Mouse (Mus musculus) limb, embryonic 12.5 days (tissue): Measurements from ENCODE around the gene Gm49380. TPM values are rescaled to one million over a fixed set of nuclear protein-coding genes. Genes with fewer than 3 reads are reported as not detected.

Source experiments
- ATAC-seq: fragments of 200-750 bp; cut with Nextera tagmentation; 2 replicates; pipeline ENCODE4 v1.8.0; 2017; ENCODE audit warnings: low read depth, moderate TSS enrichment; ENCODE audit not compliant: insufficient number of reproducible peaks, insufficient read depth, low FRiP score, low TSS enrichment
- H3K27ac ChIP-seq: fragments of 300-500 bp; sonication (generic); 2 replicates; pipeline ENCODE4 v1.5.1; 2016; ENCODE audit warnings: mild to moderate bottlenecking, moderate library complexity
- H3K27me3 ChIP-seq: fragments of 300-500 bp; sonication (generic); 2 replicates; pipeline ENCODE4 v1.6.1; 2016; ENCODE audit warnings: mild to moderate bottlenecking, moderate library complexity
- H3K36me3 ChIP-seq: fragments of 300-500 bp; sonication (generic); 2 replicates; pipeline ENCODE4 v1.6.1; 2016; ENCODE audit warnings: mild to moderate bottlenecking, moderate library complexity
- H3K4me1 ChIP-seq: fragments of 300-500 bp; sonication (generic); replicated peaks from 2 replicates; pipeline ENCODE4 v1.6.1; 2016
- H3K4me2 ChIP-seq: fragments of 300-500 bp; sonication (generic); 2 replicates; pipeline ENCODE4 v1.6.1; 2016; ENCODE audit warnings: mild to moderate bottlenecking, moderate library complexity
- H3K4me3 ChIP-seq: fragments of 300-500 bp; sonication (generic); replicated peaks from 2 replicates; pipeline ENCODE4 v1.5.1; 2016; ENCODE audit warnings: mild to moderate bottlenecking
- H3K9ac ChIP-seq: fragments of 300-500 bp; sonication (generic); replicated peaks from 2 replicates; pipeline ENCODE4 v1.6.1; 2016; ENCODE audit warnings: mild to moderate bottlenecking, moderate library complexity
- H3K9me3 ChIP-seq: fragments of 300-500 bp; sonication (generic); 2 replicates; pipeline ENCODE4 v1.6.1; 2016; ENCODE audit warnings: mild to moderate bottlenecking, moderate library complexity
- WGBS: fragments of 180-500 bp; shearing (Covaris S2); methylation state at CpG from one replicate; pipeline ENCODE4 v1.1.7; 2016; 5-methylcytosine and 5-hydroxymethylcytosine counted together
- polyA plus RNA-seq: library from polyadenylated mRNA; unstranded; fragments of >200 nt; fragmentation: Nextera tagmentation; extraction: Ambion mirVana; gene quantifications from 2 replicates; pipeline ENCODE4 v1.2.1, GENCODE M21; 2016

Gene Gm49380
- polyA plus RNA-seq, 1 experiment from 2014 or later = 0.08 TPM

GRCm38 (mm10) chr9:44107110-44107509 is 6.2 kb downstream of the Gm49380 start, which contains the start of gene C1qtnf5:
Gene C1qtnf5, plus strand, starts transcription at chr9:44107245.
- Histone ChIP-seq H3K4me1 (peaks cover 51% of the 10 kb centered on the region), H3K27me3 (no peaks in the 10 kb centered on the region; the same call in 1 of the 2 replicates), H3K4me2 (peak within 1 kb of the TSS; percentile 42), H3K36me3 (peaks cover 54% of the 10 kb centered on the region), H3K9ac (peak within 1 kb of the TSS; percentile 31), H3K4me3 (peak within 1 kb of the TSS; percentile 19), H3K9me3 (no peaks in the 10 kb centered on the region), H3K27ac (peak within 1 kb of the TSS; percentile 53)
- no peak for ATAC-seq
- 29% methylated on average over 8 of the region's 8 CpGs for WGBS

DNA sequence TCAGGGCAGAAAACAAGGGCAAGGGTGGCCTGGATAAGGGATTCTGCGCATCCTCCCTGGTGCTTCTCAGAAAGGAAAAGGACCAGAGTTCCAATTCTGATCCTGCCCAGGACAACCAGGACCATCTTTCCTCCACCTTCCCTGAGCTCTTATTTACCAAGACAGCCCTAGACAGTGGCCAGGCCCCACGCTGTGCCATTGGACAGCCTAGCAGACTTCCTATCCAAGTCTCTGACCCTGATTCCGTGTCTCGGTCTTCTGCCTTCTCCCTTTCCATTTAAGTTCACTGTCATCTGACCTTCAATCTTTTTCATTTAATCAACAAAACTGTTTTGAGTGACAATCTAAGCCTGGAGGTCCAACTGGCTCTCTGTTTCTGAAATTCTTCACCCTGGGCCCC is 6.7 kb downstream of the Gm49380 start:
- Histone ChIP-seq H3K4me2 (peak overlapping the region; percentile 42; the same call in 1 of the 2 replicates), H3K4me1 (peaks cover 50% of the 10 kb centered on the region), H3K27me3 (no peaks in the 10 kb centered on the region; the same call in 1 of the 2 replicates), H3K9me3 (no peaks in the 10 kb centered on the region), H3K27ac (no peak overlapping the region), H3K36me3 (peaks cover 59% of the 10 kb centered on the region), H3K4me3 (no peak overlapping the region), H3K9ac (peak overlapping the region; percentile 31; the same call in 1 of the 2 replicates)
- 83% methylated on average over 4 of the region's 4 CpGs for WGBS
- ATAC-seq = no peak

GRCm38 (mm10) chr9:44106182-44106581 is 7.1 kb downstream of the Gm49380 start:
- no peaks in the 10 kb centered on the region for H3K9me3 ChIP-seq
- H3K27me3 ChIP-seq = no peaks in the 10 kb centered on the region; the same call in 1 of the 2 replicates
- no peak overlapping the region for H3K4me2 ChIP-seq
- H3K4me3 ChIP-seq = no peak overlapping the region
- no peak overlapping the region; the same call in 1 of the 2 replicates for H3K9ac ChIP-seq
- H3K36me3 ChIP-seq = peaks cover 60% of the 10 kb centered on the region
- H3K27ac ChIP-seq = no peak overlapping the region
- WGBS = 92% methylated on average over 7 of the region's 7 CpGs
- no peak for ATAC-seq
- peaks cover 50% of the 10 kb centered on the region for H3K4me1 ChIP-seq

DNA sequence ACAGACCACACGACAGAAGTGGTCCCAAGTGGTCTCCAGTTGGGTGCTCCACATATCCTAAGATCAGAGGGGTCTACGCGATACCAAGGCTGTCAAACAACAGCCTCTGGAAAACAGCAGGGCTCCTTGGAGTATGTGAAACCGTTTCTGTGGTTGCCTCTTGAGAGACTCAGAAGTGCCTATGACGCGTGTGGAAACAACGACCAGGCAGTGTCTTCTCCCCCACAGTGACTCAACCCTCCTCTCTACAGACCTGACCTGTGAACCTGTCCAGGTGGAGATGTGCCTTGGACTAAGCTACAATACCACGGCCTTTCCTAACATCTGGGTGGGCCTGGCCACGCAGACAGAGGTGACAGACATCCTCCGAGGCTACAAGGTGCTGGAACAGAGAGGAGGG is 7.5 kb downstream of the Gm49380 start:
- peaks cover 60% of the 10 kb centered on the region for H3K36me3 ChIP-seq
- 89% methylated on average over 10 of the region's 10 CpGs for WGBS
- H3K9ac ChIP-seq = no peak overlapping the region; the same call in 1 of the 2 replicates
- no peak overlapping the region for H3K4me3 ChIP-seq
- peaks cover 48% of the 10 kb centered on the region for H3K4me1 ChIP-seq
- H3K4me2 ChIP-seq = no peak overlapping the region
- ATAC-seq = no peak
- H3K9me3 ChIP-seq = no peaks in the 10 kb centered on the region
- H3K27ac ChIP-seq = no peak overlapping the region
- no peaks in the 10 kb centered on the region; the same call in 1 of the 2 replicates for H3K27me3 ChIP-seq

DNA sequence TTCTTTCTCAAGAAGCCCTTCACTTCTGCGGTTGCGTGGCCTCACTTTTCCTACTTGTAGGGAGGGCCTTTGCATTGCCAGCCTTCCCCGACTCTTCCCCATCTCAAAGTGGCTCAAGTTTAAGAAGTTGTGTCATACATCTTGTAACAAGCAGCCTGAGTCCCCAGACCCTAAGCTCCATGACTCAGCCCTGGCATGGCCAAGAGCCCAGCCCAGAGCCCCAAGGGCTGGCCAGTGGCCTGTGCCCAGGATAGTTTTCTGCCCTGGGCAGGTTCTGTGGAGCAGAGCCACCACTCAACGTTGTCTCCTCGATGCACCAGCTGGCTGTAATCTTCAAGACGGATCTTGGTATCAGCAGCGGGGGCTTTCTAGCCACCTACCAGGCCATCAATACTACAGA is 8.4 kb downstream of the Gm49380 start:
- Histone ChIP-seq H3K27me3 (no peaks in the 10 kb centered on the region; the same call in 1 of the 2 replicates), H3K4me1 (peaks cover 39% of the 10 kb centered on the region), H3K27ac (no peak overlapping the region), H3K4me2 (no peak overlapping the region), H3K9me3 (no peaks in the 10 kb centered on the region), H3K36me3 (peaks cover 60% of the 10 kb centered on the region), H3K9ac (no peak overlapping the region), H3K4me3 (no peak overlapping the region)
- WGBS = 94% methylated on average over 7 of the region's 7 CpGs
- ATAC-seq = no peak

GRCm38 (mm10) chr9:44101490-44101889 is 11.8 kb downstream of the Gm49380 start, which contains the start of gene Mfrp:
Gene Mfrp, plus strand, starts transcription at chr9:44101729.
- Histone ChIP-seq H3K9ac (no peak within 1 kb of the TSS), H3K4me1 (peaks cover 9% of the 10 kb centered on the region; the same call in 1 of the 2 replicates), H3K9me3 (no peaks in the 10 kb centered on the region), H3K36me3 (peaks cover 34% of the 10 kb centered on the region), H3K27ac (no peak within 1 kb of the TSS), H3K4me3 (no peak within 1 kb of the TSS), H3K4me2 (no peak within 1 kb of the TSS), H3K27me3 (no peaks in the 10 kb centered on the region)
- 55% methylated on average over 9 of the region's 9 CpGs for WGBS
- no peak for ATAC-seq

- no peaks in the 10 kb centered on the region for H3K9me3 ChIP-seq
- peaks cover 21% of the 10 kb centered on the region for H3K36me3 ChIP-seq
- H3K27me3 ChIP-seq = no peaks in the 10 kb centered on the region
- H3K4me1 ChIP-seq = peaks cover 11% of the 10 kb centered on the region; the same call in 1 of the 2 replicates
- 32% methylated on average over 9 of the region's 9 CpGs for WGBS
- H3K4me2 ChIP-seq = no peak overlapping the region
- no peak overlapping the region for H3K9ac ChIP-seq
- H3K27ac ChIP-seq = no peak overlapping the region
- H3K4me3 ChIP-seq = no peak overlapping the region
- no peak for ATAC-seq
Measured at GRCm38 (mm10) chr9:44096536-44096935, 16.8 kb downstream of the Gm49380 start.

DNA sequence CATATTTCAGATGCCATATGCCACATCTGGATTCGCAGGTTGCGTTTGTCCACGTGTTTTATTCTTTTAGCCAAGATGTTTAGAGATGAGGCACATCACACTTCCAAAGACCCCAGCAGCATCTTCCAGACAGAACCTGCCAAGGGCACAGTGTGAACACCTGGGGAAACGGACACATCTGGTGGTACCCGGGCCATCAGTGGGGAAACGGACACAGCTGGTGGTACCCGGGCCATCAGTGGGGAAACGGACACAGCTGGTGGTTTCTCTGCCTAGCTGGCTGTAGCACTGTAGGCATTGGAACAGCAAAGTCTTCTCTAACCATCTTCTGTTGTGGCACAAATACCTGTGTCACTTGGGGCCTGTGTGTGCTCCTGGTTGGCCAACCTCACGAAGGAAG is 17.5 kb downstream of the Gm49380 start:
- 84% methylated on average over 9 of the region's 9 CpGs for WGBS
- no peak overlapping the region for H3K4me2 ChIP-seq
- no peak overlapping the region for H3K4me3 ChIP-seq
- no peak overlapping the region for H3K9ac ChIP-seq
- peaks cover 27% of the 10 kb centered on the region for H3K36me3 ChIP-seq
- peaks cover 11% of the 10 kb centered on the region; the same call in 1 of the 2 replicates for H3K4me1 ChIP-seq
- no peak overlapping the region for H3K27ac ChIP-seq
- H3K27me3 ChIP-seq = no peaks in the 10 kb centered on the region
- H3K9me3 ChIP-seq = no peaks in the 10 kb centered on the region
- no peak for ATAC-seq

DNA sequence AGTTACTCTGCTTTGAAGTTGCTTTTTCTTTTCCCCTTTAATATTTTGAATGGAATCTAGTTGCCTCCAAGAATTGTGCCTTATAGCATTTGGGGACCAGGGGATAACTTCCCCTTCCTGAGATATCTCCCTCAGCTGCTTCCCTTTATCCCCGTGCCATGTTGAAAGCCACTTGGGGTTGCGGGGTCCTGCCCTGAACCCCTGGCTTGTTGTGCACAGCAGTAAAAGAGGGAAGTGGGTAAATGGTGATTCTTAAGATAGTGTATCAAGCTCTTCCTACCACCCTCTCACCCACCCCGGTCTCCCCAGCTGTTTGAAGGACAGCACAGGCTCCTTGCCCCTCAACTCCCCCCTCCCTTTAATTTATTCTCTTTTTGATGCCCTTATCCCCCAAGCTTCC is 18.6 kb downstream of the Gm49380 start:
- Histone ChIP-seq H3K27me3 (no peaks in the 10 kb centered on the region), H3K9ac (no peak overlapping the region), H3K4me1 (peaks cover 15% of the 10 kb centered on the region; the same call in 1 of the 2 replicates), H3K4me2 (no peak overlapping the region), H3K4me3 (no peak overlapping the region), H3K9me3 (no peaks in the 10 kb centered on the region), H3K36me3 (peaks cover 28% of the 10 kb centered on the region), H3K27ac (no peak overlapping the region)
- WGBS = 80% methylated on average over 3 of the region's 3 CpGs
- ATAC-seq = no peak

- peaks cover 28% of the 10 kb centered on the region for H3K36me3 ChIP-seq
- no peaks in the 10 kb centered on the region for H3K9me3 ChIP-seq
- no peaks in the 10 kb centered on the region for H3K27me3 ChIP-seq
- no peak overlapping the region for H3K27ac ChIP-seq
- no peak overlapping the region for H3K9ac ChIP-seq
- no peak overlapping the region for H3K4me2 ChIP-seq
- peak; percentile 77; the same call in 1 of the 2 replicates for ATAC-seq
- 42% methylated on average over 24 of the region's 24 CpGs for WGBS
- H3K4me3 ChIP-seq = no peak overlapping the region
- peaks cover 15% of the 10 kb centered on the region; the same call in 1 of the 2 replicates for H3K4me1 ChIP-seq
Measured at GRCm38 (mm10) chr9:44093612-44094503, 19.4 kb downstream of the Gm49380 start.

DNA sequence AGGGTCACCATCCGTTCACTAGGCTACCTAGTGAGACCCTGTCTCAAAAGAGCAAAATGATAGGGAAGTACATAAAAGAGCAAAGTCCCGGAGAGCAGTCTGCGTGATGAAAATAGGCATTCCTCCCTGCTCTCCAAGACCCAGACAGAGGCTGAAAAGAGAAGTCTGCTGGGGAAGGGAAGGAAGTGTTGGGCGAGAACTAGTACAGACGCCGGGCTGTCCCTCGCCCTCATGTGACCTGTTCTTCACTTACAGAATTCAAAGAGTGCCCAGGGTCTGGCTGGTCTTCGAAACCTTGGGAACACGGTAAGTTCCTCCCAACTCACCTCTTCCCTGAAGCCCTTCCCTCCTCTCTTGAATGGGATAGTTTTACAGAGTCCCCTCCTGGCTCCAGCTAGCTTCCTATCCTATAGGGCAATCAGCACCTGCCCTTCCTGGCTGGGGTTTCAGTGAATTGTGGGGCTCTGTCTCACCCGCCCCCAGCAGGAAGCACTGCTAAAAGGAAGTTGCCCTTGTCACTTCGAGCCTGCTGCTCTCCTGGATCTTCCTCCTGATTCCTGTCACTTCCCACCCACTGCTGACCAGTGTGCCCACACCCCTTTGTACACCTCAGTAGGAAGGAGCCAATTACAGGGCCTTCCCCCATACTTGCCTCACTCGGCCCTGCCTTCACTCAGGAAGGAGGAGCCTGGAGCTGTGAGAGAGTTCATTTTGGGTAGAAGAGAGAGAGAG is 24.3 kb downstream of the Gm49380 start:
- Histone ChIP-seq H3K36me3 (peaks cover 28% of the 10 kb centered on the region), H3K4me3 (no peak overlapping the region), H3K4me2 (no peak overlapping the region), H3K27ac (no peak overlapping the region), H3K4me1 (peaks cover 32% of the 10 kb centered on the region), H3K9me3 (no peaks in the 10 kb centered on the region), H3K9ac (no peak overlapping the region), H3K27me3 (peaks cover 35% of the 10 kb centered on the region)
- WGBS = 60% methylated on average over 12 of the region's 12 CpGs
- no peak for ATAC-seq
